Mouse (Mus musculus) frontal cortex, postnatal 10 days (tissue): Measurements from ENCODE around the gene Adprhl2.

Experiments
- DNase-seq, 2 experiments: peaks; one replicate each; pipeline ENCODE4 v3.0.0; 2022; ENCODE audit warnings: low spot score in 2 of 2, mixed read lengths in 1 of 2

Gene Adprhl2

GRCm38 (mm10) chr4:126321111-126321853 is at the start of gene Adprhl2:
Gene Adprhl2 (minus strand): TSS chr4:126321703.
- DNase-seq = peak; percentile 92 to 99

- no peak for DNase-seq
These were observed 38.6 kb upstream of the Adprhl2 start for GRCm38 (mm10) chr4:126360069-126360468.

GRCm38 (mm10) chr4:126343451-126343850 is 21.9 kb upstream of the Adprhl2 start:
- DNase-seq = no peak

GRCm38 (mm10) chr4:126339461-126339860 is 18.0 kb upstream of the Adprhl2 start:
- DNase-seq = no peak

GRCm38 (mm10) chr4:126332358-126332757 is 10.9 kb upstream of the Adprhl2 start:
- no peak for DNase-seq

- no peak for DNase-seq
These were observed 10.2 kb upstream of the Adprhl2 start for GRCm38 (mm10) chr4:126331751-126332150.

- DNase-seq = no peak
These were observed 8.8 kb upstream of the Adprhl2 start for GRCm38 (mm10) chr4:126330295-126330694.

- DNase-seq = no peak
These were observed 4.5 kb upstream of the Adprhl2 start for GRCm38 (mm10) chr4:126326036-126326435.

GRCm38 (mm10) chr4:126325281-126325861 is 3.9 kb upstream of the Adprhl2 start, which contains the start of gene Tekt2:
Gene Tekt2 (minus strand): TSS chr4:126325688.
- DNase-seq = no peak

GRCm38 (mm10) chr4:126324861-126325260 is 3.4 kb upstream of the Adprhl2 start:
- no peak for DNase-seq

GRCm38 (mm10) chr4:126322646-126323045 is 1.1 kb upstream of the Adprhl2 start:
- DNase-seq = peak in 1 of 2 experiments; percentile 19

GRCm38 (mm10) chr4:126321854-126322511 is 480 bp upstream of the Adprhl2 start:
- DNase-seq = peak in 1 of 2 experiments; percentile 32

- DNase-seq = no peak
These were observed 1.7 kb downstream of the Adprhl2 start for GRCm38 (mm10) chr4:126319806-126320205.

GRCm38 (mm10) chr4:126316443-126317040 is 5.0 kb downstream of the Adprhl2 start:
- no peak for DNase-seq

- DNase-seq = no peak
These were observed 5.6 kb downstream of the Adprhl2 start for GRCm38 (mm10) chr4:126315931-126316330.

- no peak for DNase-seq
These were observed 7.1 kb downstream of the Adprhl2 start for GRCm38 (mm10) chr4:126314393-126314792.

- peak in 1 of 2 experiments; percentile 5 for DNase-seq
These were observed 8.3 kb downstream of the Adprhl2 start for GRCm38 (mm10) chr4:126313202-126313601.

- no peak for DNase-seq
These were observed 9.8 kb downstream of the Adprhl2 start for GRCm38 (mm10) chr4:126311566-126312200.

- DNase-seq = no peak
These were observed 11.2 kb downstream of the Adprhl2 start for GRCm38 (mm10) chr4:126310344-126310743.

- DNase-seq = peak; percentile 70 to 75
These were observed 11.6 kb downstream of the Adprhl2 start for GRCm38 (mm10) chr4:126309922-126310309.

GRCm38 (mm10) chr4:126309211-126309921 is 12.1 kb downstream of the Adprhl2 start:
- DNase-seq = no peak
